Mouse (Mus musculus): ENCODE results near the gene Xylt2.
"Not testable (repeated sequence)": the region's sequence is repeated elsewhere in the genome, so short reads cannot be mapped to it uniquely, and the experiment has no call there.

DNA sequence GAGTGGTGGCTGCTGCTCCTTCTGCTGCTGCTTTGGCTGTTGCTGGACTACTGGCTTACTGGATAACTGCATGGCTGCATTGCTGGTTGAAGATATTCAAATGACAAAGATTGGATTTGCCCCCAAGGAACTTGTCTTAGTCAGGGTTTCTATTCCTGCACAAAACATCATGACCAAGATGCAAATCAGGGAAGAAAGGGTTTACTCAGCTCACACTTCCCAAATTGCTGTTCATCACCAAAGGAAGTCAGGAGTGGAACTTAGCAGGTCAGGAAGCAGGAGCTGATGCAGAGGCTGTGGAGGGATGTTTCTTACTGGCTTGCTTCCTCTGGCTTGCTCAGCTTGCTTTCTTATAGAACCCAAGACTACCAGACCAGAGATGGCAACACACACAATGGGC lies 15.2 kb upstream of the Xylt2 start:
- not testable (repeated sequence) for TF ChIP-seq MXI1 (IDR thresholded peaks at IDR 0.05; ENCODE audit: low read depth, low read length); CTCF (conservative IDR thresholded peaks at IDR 0.05 in 1 of 2, IDR thresholded peaks at IDR 0.05 in 1 of 2; ENCODE audit: low read depth in 2 of 2, low read length in 2 of 2); POLR2A (IDR thresholded peaks at IDR 0.05; ENCODE audit: low read depth, low read length); USF1 (IDR thresholded peaks at IDR 0.05; ENCODE audit: low read depth, low read length); USF2 (conservative IDR thresholded peaks at IDR 0.05; ENCODE audit: low read depth, low read length); POLR2AphosphoS2 (IDR thresholded peaks at IDR 0.05; ENCODE audit: low read depth, low read length); SMC3 (IDR thresholded peaks at IDR 0.05; ENCODE audit: low read depth, low read length)
- TF ChIP-seq EP300 (IDR thresholded peaks at IDR 0.05; ENCODE audit: low read length) = peak; percentile 89
- TF ChIP-seq CHD2 (IDR thresholded peaks at IDR 0.05; ENCODE audit: low read length) = 0 out of 2 replicates have a peak, but pooled peaks have one; percentile 53
- peak; percentile 80 for TF ChIP-seq MAFK (IDR thresholded peaks at IDR 0.05; ENCODE audit: insufficient replicate concordance, low read length)
